Mouse (Mus musculus): Measurements from ENCODE around the gene Scarb2. TPM values are rescaled to one million over a fixed set of nuclear protein-coding genes. Genes with fewer than 3 reads are reported as not detected.

Gene Scarb2
- total RNA-seq, 2 experiments from 2014 or later: 91.4 to 94.1 TPM

Small RNA genes lying within 50 kb of the gene (microRNA-seq; reads per million reads assigned to microRNA genes)
- gene Mir6415: 0 reads per million in 2 experiments

Other genes starting within 250 kb of the Scarb2 start
- 10 to 100 TPM; 37.9 to 38.9 TPM for gene Naaa, start 228.7 kb downstream of the Scarb2 start, total RNA-seq (2021)
- gene Sdad1, start 196.4 kb downstream of the Scarb2 start, total RNA-seq (2021): 10 to 100 TPM; 18.5 to 19.1 TPM
- gene Cxcl9, start 178.8 kb downstream of the Scarb2 start, total RNA-seq (2021): not detected
- gene Art3, start 175.0 kb downstream of the Scarb2 start, total RNA-seq (2021): 1 to 10 TPM; 2.3 to 5.6 TPM
- under 1 TPM; 0.72 to 0.87 TPM for gene Cxcl10, start 157.9 kb downstream of the Scarb2 start, total RNA-seq (2021)
- gene Nup54, start 71.6 kb downstream of the Scarb2 start, total RNA-seq (2021): 10 to 100 TPM; 26.7 to 27.1 TPM
- under 1 TPM in 1 of 2 experiments, not detected in 1; 0.28 TPM for gene Fam47e, start 48.2 kb upstream of the Scarb2 start, total RNA-seq (2021)
- 1 to 10 TPM in 1 of 2 experiments, under 1 TPM in 1; 0.73 to 1.1 TPM for gene Stbd1, start 96.2 kb upstream of the Scarb2 start, total RNA-seq (2021)
- under 1 TPM; 0.47 to 0.51 TPM for gene Ccdc158, start 168.4 kb upstream of the Scarb2 start, total RNA-seq (2021)
- gene Shroom3, start 176.6 kb upstream of the Scarb2 start, total RNA-seq (2021): 1 to 10 TPM; 3.1 to 3.6 TPM

All from left cerebral cortex, adult 18-20 months (tissue).